Mouse (Mus musculus) kidney, postnatal 25 days (tissue): Measurements from ENCODE around the gene Mafg.
"Not testable (repeated sequence)": the region's sequence is repeated elsewhere in the genome, so short reads cannot be mapped to it uniquely, and the experiment has no call there.

Experiments used
- DNase-seq, 2 experiments: peaks; one replicate each; pipeline ENCODE4 v3.0.0; 2021; ENCODE audit warnings: mixed read lengths in 2 of 2

Mafg gene

DNA sequence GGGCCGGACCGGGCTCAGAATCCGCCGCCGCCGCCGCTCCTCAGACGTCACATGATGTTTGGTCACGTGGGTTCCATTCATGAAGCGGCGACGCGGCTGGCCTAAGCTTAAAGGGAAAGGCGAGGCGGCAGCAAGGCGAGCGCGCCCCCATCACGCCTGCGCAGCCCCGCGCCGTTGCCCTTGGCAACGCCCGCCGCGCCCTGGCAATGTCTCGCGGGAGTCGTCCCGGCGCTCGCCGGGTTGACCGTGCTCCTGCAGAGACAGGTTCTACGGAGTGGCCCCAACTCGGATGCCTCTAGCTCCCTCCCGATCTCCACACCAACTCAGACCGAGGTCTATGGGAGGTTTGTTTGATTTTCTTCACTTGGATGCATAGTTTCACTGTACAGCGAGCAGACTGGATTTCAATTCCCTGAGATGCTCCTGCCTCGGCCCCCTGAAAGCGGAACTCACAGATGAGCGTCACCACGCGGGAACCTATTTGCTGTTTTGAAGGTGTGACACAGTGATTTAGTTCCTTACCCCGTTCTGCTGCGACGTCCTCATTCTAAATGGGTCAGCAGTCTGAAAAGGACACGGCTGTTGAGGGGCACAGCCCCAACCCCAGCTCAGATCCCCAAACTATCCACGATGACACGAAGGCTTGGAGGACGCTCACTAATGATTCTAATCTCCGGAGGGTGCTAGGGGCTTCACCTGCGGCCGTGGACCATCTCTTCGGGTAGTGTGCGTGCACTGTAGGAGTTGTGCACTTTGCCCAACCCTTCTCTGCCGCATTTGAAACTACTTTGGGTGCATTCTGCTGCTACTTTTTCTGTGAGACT lies at the start of gene Mafg:
Gene Mafg (minus strand): TSS at position 81 of the 824 bp plus-strand sequence.
- DNase-seq: peak; percentile 97

DNA sequence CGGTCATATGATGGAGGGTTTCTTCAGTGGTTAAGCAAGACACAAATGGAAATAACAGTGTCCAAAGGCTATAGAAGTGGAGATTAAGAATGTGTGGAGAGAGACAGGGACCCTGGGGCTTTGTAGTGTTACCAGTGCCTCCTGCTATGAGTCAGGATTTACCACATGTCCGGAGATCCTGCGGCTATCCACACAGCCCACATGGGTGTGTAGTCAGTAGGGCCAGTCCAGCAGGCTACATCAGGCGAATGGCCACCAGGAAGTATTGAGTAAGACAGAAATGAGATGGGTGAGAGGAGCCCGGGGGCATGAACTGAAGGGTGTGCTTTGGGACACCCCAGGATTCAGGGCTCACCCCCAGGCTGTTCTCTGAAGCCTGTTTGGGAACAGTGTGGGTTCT lies 49.3 kb upstream of the Mafg start:
- DNase-seq: no peak

DNA sequence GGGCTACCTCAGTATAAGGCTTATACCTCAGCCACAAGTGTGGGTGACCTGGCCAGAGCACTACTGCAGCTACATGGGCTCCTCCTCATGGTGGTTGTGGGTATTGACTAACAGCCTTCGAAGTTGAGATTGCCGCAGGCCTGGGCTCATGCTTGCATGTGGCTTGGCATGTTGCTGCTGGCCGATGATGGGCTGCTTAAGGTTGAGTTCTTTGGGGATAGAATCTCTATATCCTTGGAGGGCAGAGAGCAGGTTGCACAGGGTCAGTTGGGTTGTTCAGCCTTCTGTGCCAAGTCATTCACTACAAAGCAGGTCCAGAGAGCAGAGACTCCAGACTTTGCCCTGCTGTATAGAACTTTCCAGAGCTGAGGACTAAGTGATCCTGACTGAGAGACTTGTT lies 46.5 kb upstream of the Mafg start:
- peak; percentile 67 to 88 for DNase-seq

DNA sequence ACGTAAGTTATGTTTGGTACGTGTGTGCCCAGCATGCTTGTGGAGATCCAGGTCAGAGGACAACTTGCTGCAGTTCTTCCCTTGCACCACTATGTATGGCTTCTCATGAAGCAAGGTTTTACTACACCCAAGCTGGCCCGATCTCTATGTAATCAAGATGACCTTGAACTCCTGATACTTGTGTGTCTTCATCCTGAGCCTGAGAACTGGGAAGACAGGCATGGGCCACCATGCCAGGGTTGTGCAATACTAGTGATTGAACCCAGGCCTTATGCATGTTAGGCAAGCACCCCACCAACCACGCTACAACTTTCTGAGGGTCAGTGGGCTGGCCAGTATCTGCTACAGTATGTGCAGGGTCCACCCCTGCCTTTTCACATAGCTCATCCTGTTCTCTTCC lies 43.6 kb upstream of the Mafg start:
- no peak for DNase-seq

DNA sequence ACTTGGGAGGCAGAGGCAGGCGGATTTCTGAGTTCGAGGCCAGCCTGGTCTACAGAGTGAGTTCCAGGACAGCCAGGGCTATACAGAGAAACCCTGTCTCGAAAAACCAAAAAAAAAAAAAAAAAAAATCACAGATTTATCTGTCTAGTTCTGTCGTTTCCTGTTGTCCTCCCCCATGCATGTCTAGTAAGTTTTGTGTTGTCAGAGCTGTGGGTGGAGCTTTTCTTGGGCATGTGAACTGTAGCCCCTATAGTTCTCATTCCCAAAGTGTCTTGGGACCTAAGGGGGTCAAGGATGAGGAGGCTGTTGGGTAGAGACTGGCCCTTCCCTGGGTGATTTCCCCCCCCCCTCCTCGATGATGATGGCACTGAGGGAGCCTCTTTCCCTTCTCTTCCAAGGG lies 42.5 kb upstream of the Mafg start:
- not testable (repeated sequence) for DNase-seq

DNA sequence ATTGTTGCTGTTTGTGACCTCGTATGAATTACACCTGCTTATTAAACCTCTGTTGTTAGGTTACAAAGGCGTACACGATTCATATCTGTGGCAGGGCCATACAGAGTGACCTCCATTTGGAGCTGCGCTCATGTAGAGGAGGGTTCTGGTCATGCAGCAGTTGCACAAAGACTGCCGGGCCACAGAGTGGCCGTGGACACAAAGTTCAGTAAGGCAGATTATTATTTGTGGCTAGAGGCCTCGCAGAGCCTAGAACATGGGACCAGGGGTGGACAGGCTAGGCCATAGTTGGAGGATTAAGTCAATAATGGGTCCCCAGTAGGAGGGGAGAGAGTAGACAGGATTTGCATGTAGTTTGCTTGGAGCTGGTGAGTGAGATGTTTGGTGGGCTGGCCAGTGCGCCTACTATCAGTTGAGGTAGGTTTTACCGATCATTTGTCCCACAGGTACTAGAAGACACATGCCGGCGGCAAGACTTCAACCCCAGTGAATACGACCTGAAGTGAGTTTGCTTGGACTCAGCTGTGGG lies 40.3 kb upstream of the Mafg start:
- peak in 1 of 2 experiments; percentile 31 for DNase-seq

DNA sequence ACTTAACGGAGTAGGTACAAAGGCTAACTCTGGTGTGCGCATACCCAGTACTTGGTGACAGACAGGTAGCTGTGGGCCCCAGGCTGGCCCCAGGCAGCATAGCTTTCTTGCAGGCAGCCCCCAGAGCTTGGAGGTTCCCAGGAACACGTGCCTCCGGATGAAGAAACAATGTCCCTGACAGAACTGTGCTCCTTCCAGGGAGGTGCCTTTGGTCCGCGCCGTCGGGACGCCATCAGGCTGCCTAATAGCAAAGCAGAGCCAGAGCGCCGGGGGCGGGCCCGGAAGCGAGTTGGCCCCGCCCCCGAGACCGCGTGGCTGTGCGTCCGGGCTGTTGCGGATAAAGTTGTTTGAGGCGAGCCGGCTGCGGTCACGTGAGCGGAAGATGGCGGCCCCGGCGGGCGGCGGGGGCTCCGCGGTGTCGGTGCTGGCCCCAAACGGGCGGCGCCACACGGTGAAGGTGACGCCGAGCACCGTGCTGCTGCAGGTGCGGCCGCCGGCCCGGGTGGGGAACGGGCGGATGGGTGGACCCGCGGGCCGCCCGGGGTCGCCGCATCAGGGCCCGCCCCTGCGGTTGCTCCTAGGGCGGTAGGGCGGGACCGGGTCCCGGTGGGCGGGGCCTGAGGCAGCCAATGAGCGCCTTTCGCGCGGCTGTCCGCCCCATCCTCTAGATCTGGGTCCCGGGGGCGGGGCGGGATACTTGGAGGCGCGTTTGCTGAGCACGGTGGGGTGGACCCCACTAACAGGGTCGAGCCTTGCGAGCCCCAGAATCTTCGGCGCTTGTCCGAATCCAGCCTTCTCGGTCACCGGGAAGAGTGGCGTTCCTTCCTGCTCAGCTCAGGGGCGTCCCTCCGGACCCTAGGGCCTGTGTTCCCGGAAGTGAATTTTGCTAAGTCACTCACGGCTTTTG lies 39.5 kb upstream of the Mafg start, which contains the start of gene Aspscr1:
Gene Aspscr1 (plus strand): TSS at position 287 of the 907 bp plus-strand sequence.
- peak; percentile 98 to 99 for DNase-seq

DNA sequence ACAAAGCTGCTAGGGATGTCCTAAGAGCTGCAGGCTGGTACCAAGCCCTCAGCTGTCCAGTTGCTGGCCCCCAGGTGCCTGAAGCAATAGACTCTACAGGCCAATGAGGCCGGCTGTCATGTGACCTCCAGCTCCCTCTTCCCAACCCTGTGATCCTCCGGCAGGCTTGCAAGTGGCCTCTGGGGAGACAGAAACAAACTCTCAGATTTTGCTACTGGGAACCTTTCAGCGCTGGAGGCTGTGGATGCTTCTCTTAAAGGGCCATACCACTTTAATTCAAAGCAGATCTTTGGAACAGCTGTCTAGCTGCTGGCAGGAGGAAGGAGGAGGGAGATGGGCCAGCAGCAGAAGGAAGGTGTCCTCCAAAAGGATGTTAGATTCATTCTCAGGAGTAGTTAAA lies 33.2 kb upstream of the Mafg start:
- peak in 1 of 2 experiments; percentile 49 for DNase-seq

DNA sequence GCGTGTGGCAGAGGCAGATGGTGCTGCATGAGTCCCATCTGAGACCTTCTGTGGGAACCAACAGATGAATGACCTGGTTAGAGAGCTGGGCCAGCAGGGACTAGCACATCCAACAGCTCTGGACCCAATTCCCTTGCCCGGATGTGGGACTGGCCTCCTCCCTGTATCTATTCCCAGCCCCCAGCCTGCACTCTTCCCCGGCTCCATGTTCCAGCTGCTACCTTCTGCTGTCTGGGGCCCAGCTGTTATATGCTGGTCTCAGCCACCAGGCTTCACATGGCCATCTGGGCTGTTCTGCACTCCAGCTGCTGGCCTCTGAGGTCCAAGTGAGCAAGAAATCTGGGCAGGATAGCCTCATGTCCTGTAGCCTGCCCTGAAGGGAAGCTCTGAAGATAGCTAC lies 32.0 kb upstream of the Mafg start:
- peak in 1 of 2 experiments; percentile 40 for DNase-seq

DNA sequence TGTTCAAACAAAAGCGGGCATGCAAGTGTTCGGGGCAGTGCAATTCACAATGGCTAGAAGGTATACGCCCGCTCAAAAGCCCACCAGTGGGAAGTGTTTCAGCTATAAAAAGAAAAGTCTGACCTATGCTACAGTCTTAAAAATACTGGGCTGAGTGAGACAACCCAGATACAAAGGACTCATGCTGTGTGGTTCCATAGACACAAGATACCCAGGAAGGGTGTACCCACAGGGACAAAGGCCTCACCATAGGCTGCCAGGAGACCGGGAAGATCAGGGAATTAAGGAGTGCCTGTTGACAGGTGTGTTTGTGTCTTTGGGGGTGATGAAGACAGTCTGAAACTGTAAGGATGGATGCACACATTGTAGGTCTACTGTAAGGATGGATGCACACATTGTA lies 30.3 kb upstream of the Mafg start:
- no peak for DNase-seq

DNA sequence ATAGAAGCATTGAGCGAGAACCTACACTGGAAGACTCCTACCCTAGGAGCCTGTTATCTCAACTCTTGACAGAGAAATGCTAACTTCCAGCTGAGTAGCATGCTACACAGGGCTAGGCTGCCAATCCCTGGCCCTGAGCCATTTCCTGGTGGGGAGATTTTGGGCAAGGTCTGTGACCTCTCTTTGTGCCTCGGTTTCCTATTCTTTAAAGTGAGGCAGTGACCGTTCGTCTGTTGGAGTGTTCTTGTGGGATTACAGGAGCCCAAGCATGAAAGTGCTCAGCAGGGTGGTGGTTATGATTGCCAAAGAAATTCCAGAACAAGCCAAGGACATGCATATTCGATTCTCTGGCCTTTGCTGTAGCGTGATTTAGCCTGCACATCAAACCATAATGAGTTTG lies 29.4 kb upstream of the Mafg start:
- DNase-seq: no peak

DNA sequence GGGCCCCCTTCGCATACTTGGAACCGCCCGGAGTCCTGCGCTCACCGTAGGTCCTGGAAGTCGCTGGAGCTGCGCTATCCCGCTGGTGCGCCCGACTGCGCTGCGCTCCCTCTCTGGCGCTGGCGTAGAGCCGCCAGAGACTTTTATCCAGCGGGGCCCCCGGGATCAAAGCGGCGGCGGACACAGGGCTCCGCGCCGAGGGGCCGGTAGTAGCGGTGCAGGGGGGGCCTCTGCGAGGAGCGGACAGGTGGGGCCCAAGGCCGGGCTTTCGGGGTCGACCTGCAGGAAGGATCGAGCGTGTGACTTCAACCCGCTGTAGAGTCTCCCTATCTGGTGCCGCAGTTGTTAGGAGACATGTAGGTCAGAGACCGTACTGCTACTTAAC lies 27.7 kb upstream of the Mafg start, which contains the start of gene Notum:
Gene Notum (minus strand): TSS at position 100 of the 385 bp plus-strand sequence.
- no peak for DNase-seq

DNA sequence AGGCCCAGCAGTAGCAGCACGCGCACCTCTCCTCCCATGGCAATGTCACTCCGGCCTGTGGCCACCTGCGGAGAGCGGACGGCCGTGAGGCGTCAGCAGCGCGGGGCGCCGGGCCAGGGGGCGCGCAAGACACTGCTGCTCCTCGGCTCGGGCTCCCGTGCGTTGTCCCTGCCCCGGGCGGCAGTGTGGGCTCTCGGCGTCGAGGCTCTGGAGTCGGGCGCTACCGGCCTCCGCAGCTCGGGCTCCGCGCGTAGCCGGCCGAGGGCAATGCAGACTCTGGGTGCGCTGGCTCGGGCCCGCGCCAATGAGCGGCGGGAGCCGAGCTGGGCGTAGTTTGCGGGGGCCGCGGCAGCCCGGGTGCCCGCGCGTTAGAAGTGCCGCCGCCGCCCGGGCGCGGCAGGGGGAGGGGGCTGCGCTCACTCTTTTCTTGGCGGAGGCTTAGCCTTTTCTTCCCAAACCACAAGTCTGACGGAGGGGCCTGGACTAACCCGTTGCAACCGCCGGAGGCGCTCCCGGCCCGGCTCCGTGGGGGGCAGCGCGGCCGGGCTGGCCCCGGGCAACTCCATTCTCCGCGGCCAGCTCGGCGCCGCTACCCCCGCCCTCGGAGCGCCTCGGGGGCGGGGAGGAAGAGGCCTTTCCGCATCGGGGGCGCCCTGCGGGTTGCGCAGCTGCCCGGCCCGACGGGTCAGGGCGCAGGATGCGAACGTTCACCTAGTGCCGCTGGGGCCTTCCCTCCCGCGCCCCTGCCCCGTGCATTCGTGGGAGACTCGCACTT lies 27.1 kb upstream of the Mafg start:
- DNase-seq: peak; percentile 37 to 82

DNA sequence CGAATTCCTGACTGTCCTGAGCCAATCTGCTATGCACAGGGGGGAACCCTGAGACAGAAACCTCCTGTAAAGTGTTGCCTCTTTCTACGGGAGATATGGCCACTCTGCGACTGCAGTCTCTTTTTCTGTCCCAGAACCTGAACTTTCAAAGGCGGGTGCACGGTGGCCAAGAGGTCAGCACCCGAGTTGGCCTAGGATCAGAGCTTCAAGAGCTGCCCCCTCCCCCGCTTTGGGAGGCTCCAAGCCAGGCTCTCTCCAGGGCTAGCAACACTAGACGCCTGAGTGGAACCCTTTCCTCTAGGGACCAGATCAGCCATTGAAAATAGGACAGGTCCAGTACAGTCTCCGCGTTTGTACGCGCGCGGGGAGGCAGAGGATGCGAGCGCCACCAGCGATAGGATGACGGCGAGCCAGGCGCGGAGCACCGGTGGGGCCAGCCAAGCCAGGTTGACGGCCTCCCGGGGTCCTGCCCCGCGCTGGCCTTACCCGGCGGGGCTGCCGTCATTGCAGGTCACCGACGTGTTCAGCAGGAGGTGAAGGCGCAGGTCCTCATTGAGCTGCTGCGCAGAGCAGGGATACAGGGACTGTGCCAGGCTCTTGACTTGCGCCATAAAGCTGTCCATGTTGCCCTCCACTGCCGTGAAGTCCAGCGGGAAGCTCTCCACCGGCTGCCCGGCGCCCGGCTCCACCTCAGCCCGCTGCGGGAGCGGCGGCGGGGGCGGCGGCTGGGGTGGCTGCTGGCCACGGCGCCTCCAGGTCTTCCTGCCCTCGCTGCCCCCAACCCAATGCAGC lies 26.3 kb upstream of the Mafg start:
- peak; percentile 15 to 65 for DNase-seq

DNA sequence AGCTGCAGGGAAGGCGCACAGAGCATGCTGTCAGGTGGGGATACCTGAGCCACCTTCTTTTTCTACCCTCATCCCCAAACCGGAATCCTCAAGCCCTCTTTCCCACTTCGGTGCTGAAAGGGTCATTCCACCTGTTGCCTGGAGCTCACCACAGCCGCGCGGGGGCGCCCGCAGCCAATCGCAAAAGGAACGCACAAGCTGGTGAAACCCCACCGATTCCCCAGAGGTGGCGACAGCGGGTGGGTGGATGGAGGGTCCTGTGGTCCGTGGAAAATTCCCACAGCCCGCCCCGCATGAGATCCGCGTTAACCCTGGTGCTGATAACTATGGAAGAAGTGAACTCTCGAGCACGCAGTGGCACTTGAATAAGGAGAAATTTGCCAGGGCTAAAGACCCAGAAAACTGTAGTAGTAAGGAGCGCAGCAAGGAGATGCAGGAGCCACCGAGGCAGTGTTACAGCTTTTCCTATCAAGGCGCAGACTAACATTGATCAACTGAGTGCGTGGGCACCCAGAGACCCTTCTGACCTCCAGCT lies 25.5 kb upstream of the Mafg start:
- peak; percentile 87 to 92 for DNase-seq

DNA sequence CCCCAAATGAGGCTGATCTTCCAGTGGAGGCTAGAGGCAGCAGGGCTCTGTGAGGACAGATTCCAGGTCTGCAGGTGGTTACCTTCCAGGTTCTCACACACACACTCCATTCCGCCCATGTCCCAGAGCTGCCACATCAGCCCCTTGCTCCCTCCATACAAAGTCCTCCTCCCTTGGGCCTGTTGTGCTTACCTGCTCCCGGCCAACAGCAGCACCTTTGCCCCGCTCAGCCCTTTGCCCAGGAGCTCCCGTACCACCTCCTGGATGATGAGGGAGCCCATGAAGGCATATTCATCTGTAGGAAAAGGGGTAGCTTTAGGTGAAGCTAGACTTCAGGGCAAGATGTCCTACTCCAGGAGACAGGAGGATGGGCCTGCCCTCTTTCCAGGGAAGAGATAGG lies 23.9 kb upstream of the Mafg start:
- peak; percentile 64 to 88 for DNase-seq

DNA sequence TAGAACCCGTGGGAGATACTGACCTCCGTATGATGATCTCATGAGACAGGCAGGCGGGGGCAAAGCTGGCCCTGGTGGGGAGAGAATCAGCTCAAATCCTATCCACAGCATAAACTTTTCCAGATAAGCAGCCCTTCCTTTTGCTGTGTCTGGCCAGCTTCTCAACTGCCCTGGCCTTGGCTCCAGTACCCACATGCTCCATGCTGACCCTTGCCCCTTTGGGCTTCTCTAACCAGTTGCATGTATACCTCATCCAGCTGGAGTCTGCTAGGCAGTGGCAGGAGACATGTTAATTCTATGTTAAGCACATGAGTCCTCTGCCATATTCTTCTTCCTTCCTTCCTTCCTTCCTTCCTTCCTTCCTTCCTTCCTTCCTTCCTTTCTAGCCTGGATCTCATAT lies 21.3 kb upstream of the Mafg start:
- peak; percentile 30 to 62 for DNase-seq

DNA sequence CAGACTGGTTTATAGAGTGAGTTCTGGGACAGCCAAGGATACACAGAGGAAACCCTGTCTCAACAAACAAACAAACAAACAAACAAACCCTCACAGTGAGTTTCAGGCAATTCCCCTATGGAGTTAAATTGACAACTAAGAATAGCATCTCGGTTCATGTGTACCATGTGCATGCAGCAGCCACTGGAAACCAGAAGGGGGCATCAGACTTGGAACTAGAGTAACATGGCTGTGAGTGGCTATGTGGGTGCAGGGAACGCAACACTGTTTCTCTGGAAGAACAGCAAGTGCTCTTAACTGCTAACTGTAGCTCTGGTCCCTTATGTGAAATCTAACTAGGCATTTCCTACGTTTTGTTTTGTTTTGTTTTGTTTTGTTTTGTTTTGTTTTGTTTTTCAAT lies 18.5 kb upstream of the Mafg start:
- DNase-seq: no peak

DNA sequence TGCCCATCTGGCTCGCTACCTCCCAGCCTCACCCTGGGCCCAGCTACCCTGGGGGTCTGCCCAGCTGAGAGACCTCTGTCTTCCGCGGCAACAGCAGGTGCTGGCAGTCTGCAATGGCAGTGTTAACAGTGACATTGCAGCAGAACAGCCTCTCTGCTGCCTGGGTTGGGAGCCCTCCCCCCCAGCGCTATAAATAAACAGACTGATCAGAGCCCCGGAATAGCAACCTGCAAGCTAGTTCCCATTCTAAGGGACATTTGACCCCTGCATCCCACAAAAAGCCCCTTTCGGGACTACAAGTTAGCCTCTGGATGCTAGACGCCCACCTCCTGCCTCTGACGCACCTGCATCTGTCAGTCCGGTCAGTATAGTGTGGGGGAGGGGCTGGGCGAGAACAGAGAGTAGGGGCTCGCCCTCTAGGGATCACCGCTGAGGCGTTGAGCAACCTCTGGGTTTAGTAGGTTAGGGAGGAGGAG lies 14.6 kb upstream of the Mafg start, which contains the start of gene Myadml2:
Gene Myadml2 (minus strand): TSS at position 158 of the 476 bp plus-strand sequence.
- peak; percentile 34 to 57 for DNase-seq

DNA sequence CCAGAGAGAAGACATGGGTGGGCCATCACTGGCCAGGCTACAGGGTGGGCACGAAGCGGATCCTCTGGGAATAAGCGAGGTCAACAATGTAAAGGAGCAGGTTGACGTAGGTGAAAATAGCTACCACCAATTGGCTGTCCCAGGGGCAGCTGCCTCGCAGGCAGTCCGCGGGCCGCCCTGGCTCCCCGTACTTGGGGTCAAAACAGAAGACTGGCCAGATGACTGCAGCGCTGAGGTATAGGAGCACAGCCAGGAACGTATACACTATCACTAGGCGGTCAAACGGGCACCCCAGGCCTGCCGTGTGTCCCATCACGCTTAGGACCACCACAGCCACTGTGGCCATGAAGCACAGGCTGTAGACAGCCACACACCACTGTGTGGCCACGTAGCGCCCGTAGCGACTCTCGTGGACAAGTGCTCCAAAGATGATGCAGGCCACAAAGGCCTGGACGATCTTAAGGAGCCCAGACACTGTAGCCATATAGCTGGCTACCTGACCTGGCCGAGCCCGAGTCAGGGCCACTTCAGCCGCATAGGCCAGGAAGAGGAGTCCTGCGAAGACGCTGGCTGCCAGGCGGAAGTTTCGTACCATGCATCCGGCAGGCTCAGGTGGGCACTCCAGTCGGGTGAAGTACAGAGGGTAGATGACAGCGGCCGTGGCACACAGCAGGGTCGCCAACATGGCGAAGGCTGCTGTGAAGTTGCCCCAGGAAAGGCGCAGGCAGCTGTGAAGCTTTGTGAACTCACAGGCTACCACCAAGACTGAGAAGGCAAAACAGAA lies 13.8 kb upstream of the Mafg start:
- peak in 1 of 2 experiments; percentile 35 for DNase-seq
